Mouse (Mus musculus) CD8-positive naive resting alpha-beta T cell, adult 2 months (primary cell): ENCODE results near the gene Bcl7a.
A peak's percentile ranks its signal among the peaks of the same experiment; 100 is the strongest.

Source experiments
- DNase-seq, 2 experiments: peaks; one replicate each; pipeline ENCODE4 v3.0.0; 2022; ENCODE audit warnings: low read depth in 2 of 2, low spot score in 2 of 2

Bcl7a gene

DNA sequence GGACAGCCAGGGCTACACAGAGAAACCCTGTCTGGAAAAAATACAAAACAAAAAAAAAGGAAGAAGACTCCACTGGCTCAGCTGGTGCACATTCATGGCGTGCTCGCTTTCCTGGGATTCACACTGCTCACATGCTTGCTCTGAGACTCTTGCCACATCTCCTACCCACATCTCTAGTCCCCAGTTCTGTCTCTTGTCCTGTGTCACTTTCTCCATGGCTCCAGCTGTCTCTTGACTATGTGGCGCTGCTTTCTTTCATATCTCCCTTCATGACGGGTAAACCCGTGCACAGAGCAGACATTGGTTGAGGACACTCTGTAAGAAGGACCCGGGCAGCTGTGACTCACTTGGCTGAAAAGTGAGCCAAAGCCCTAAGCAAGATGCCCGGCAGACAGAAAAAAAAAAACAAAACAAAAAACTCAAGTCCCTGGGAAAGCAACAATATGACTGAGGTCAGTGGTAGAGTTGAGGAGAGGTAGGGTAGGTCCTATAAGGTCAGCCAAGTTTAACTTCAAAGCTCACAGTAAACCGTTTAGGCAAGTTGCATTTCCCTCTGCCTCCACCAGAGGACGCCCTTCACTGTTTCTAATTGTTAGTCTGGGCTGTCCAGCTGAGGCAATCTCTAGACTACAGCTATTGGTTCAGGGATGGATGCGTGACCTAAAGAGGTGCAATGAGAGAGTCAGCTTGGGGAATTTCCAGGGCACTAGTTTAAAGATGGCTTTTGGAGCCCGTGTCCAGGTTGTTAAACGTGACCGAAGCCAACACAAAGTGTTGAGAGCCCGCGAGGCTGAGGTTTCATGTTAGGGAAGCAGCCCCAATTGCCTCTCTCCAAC is 33.7 kb downstream of the Bcl7a start:
- peak; percentile 73 to 79 for DNase-seq

DNA sequence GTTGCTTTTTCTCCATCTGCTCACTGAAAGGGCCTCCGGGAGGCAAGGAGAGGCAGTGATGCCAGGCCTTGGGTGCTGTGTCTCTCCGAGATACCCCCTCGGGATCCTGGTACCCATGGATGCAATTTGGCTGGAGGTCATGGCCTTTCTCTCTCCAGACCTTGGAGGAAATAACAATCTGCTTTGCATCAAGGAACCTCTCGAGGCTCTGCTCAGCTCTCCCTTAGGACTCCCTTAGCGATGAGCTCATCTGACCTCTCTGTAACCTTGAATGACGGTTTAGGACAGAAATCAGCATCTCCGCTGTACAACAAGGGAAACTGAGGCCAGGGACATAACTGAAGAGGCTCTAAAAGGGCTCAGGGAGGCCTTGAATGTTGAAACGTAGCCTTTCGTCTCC is 35.1 kb downstream of the Bcl7a start:
- no peak for DNase-seq

DNA sequence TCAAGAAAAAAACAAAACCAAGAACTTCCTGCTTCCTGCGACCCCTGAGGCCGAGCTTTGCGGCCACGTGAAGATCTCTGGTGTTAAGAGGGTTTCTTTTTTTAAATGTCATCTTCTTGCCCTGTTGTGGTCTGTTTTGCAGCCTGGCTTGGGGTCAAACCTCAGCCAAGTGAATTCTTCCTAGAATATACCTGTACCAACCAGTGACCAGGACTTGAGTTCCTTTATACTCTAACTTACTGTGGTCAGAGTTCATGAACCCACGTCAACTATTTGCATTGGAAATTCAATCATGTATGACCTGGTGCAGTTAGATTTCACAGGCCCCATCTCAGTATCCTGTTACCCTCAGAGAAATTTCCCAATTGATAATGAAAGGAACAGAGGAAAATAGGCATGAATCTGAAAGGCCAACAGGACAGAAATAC is 35.9 kb downstream of the Bcl7a start:
- no peak for DNase-seq

DNA sequence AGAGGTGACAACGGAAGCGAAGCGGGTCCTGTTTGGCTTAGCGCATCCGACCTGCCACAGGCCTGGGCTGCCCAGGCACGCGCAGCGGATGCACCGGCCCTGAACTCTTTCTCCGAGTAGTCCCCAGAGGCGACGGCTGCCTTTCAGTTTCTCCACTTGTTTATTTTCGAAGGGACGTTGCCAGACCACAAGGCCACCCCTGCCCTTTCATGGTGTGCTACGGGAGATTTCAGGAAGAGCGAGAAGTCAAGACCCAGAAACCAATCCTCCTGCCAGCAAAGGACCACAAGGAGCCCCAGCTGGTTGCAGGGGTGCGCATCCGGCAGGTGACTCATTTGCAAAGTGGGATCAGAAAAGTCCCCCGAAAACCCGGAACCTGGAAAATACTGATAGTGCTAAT is 38.3 kb downstream of the Bcl7a start:
- peak in 1 of 2 experiments; percentile 18 for DNase-seq

DNA sequence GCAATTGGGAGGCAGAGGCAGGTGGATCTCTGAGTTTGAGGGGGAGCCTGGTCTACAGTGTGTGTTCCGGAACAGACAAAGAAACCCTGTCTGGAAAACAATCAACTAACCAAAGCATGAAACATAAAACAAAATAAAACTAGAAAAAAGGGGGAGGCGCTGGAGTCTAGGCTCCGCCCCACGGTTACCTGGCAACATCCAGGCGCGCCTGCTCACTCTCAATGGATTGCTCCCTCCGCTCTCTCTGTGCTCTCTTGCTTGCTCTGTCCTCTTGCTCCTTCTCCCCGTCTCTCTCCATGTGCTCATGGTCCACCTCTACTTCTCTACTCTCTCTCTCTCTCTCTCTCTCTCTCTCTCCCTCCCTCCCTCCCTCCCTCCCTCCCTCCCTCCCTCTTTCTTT is 39.1 kb downstream of the Bcl7a start:
- no peak for DNase-seq

GRCm38 (mm10) chr5:123388452-123388851 is 44.8 kb downstream of the Bcl7a start:
- DNase-seq = no peak

DNA sequence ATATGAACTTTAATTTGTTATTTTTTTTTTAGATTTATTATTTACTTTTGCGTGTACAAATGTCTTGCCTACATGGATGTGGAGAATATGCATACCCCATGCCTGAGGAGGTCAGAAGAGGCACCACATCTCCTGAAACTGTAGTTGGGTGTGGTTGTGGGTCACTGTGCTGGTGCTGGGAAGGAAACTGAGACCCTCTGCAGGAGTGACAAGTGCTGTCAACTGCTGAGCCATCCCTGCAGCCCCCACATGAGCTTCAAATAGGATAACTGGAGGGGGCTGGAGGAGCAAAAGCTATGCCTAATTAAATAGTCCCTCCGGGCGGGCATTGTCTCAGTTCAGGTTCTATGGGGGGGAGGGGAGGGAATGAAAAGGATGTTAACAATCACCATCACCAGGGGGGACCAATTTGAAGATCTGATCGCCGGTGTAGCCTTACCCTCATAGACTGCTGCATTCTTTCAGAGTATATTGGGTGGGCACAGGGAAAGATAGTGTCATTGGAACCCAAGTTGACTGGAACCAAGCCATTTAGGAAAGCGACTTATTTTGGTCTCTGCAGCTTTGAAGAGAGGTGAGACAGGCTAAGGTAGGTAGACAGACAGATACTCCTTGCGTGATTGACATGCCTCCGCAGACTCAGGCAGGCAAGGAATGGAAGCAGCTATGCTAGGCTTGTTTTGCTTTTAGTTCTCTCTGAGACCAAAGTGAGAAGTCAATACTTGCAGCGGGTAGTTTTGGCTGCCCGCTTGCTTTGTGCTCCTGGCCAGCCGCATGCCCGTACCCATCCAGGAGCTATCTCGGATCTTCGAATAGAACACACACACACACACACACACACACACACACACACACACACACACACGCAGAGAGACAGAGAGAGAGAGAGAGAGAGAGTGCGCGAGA is 47.2 kb downstream of the Bcl7a start:
- DNase-seq = no peak

GRCm38 (mm10) chr5:123391442-123391809 is 47.8 kb downstream of the Bcl7a start:
- DNase-seq = no peak

DNA sequence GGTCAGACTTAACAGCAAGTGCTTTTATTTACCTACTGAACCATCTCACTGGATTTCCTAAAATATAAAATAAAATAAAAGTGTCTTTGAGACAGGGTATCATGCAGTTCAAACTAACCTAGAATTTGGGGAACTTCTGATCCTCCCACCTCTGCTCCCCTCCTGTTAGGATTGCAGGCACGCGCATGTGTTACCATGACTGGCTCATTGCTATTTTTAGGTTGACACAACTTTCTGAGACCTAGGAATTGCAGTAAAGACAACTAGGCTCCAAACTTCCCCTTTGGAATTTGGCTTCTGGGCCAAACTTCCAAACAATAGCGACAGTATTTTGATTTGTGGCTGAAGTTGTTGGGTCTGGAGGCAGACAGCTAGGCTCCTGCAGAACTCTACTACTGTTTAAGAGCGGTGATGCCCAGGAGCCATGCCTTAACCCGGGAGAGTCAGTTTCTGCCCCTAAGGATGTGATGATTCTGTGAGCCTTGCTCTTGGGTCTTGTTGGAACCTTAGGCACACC is 50.2 kb downstream of the Bcl7a start:
- no peak for DNase-seq

GRCm38 (mm10) chr5:123394303-123394956 is 50.8 kb downstream of the Bcl7a start, which contains the start of gene Mlxip:
TSS of gene Mlxip (plus strand) at chr5:123394798.
- peak; percentile 63 to 74 for DNase-seq

- DNase-seq = no peak
These were observed 51.6 kb downstream of the Bcl7a start for GRCm38 (mm10) chr5:123394957-123395881.

- DNase-seq = no peak
These were observed 53.3 kb downstream of the Bcl7a start for GRCm38 (mm10) chr5:123396901-123397464.

DNA sequence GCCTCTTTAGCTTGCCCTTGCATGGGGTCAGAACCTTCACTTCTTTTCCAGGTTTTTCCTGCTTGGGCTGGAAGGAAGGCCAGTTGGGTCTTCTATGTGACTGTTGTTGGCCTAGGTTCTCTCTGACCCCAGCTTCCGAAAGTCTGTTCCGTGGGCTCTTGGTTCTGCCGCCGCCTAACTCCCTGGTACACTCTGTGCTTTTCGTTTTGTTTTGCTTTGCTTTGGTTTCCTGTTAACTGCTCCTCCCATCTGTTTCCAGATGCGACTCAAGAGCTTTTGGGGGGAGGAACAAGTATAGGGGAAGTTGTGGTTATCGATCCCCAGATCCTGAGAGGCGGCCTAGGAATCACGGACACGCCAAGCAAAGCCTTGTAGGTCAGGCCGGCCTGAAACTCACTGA is 54.2 kb downstream of the Bcl7a start:
- no peak for DNase-seq

DNA sequence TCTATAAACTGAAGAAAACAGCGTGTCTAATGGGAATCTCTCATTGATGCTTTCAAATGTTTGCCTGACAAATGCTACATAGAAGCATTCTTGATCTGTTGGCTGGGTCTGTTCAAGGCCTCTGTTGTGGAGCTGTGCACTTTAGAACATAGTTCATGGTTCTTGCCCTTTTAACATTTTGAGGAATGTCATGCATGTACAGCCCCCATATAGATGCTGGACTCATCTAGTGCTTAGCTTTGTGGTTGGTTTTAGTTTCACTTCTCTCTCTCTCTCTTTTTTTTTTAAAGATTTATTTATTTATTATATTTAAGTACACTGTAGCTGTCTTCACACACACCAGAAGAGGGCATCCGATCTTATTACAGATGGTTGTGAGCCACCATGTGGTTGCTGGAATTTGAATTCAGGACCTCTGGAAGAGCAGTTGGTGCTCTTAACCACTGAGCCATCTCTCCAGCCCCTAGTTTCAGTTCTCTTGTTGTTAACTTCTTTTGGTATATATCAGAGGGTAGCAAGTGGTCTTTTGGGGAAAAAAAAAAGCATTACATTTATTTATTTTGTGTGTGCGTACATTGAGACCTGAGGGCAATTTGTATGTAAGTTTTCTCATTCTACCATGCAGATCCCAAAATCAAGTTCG is 55.3 kb downstream of the Bcl7a start:
- no peak for DNase-seq

GRCm38 (mm10) chr5:123404480-123404879 is 60.8 kb downstream of the Bcl7a start:
- DNase-seq = no peak

- DNase-seq = no peak
These were observed 63.3 kb downstream of the Bcl7a start for GRCm38 (mm10) chr5:123406952-123407351.

DNA sequence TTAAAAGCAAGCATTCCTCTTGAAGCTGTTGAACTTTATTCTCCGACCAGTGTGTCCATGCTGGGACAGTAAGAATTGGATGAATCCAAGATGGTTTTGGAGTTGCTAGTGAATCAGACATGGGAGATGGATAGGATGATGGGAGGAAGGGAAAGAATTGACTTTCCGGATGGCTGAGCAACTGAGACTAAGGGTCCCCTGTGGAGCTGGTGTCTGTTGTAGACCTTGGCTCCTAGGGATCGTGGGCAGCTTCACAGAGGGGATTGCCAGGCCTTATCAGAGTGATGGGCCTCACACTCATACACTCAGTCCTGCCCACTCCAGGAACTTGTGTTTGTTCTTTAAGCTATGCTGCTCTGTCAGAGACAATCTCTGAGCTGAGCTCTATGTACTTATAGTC is 64.5 kb downstream of the Bcl7a start:
- no peak for DNase-seq

- no peak for DNase-seq
These were observed 68.6 kb downstream of the Bcl7a start for GRCm38 (mm10) chr5:123412193-123412592.

GRCm38 (mm10) chr5:123413866-123414363 is 70.3 kb downstream of the Bcl7a start:
- no peak for DNase-seq
